Mouse (Mus musculus) lung, postnatal 0 days (tissue): ENCODE data around the gene Zfp710.

Source experiments
- CTCF ChIP-seq: IDR thresholded peaks from 2 replicates; pipeline ENCODE4 v1.5.1; 2016; ENCODE audit warnings: antibody characterized with exemption, mild to moderate bottlenecking
- EP300 ChIP-seq: IDR thresholded peaks from 2 replicates; pipeline ENCODE4 v1.6.1; 2016; ENCODE audit warnings: antibody characterized with exemption, mild to moderate bottlenecking, control low read depth

- TF ChIP-seq EP300, result no peak
- TF ChIP-seq CTCF, result no peak
These were observed 9.2 kb downstream of the Zfp710 start for GRCm38 (mm10) chr7:80033771-80034170.
